Mouse (Mus musculus) cerebellum, adult 2 months (tissue): ENCODE results near the gene Vmn1r220. TPM values are rescaled to one million over a fixed set of nuclear protein-coding genes. Genes with fewer than 3 reads are reported as not detected.

Experiments used
- DNase-seq, 2 experiments: peaks; one replicate each; pipeline ENCODE4 v3.0.0; 2021
- H3K27ac ChIP-seq: fragments of 200-500 bp; 2 replicates; pipeline ENCODE4 v1.5.1; 2012; ENCODE audit warnings: low read length, control low read depth, inconsistent platforms; ENCODE audit not compliant: insufficient read depth
- H3K27me3 ChIP-seq: fragments of 200-500 bp; 2 replicates; pipeline ENCODE4 v1.6.1; 2012; ENCODE audit warnings: inconsistent platforms, mild to moderate bottlenecking, low read length, moderate library complexity; ENCODE audit not compliant: control insufficient read depth, insufficient read depth
- H3K4me1 ChIP-seq: fragments of 200-500 bp; 2 replicates; pipeline ENCODE4 v1.6.1; 2011; ENCODE audit warnings: low read length; ENCODE audit not compliant: control insufficient read depth, insufficient read depth
- H3K4me3 ChIP-seq: fragments of 200-500 bp; replicated peaks from 2 replicates; pipeline ENCODE3; 2011; ENCODE audit warnings: mild to moderate bottlenecking, low read depth, low read length, control low read depth; ENCODE audit not compliant: insufficient read depth
- CTCF ChIP-seq: fragments of 200-500 bp; IDR thresholded peaks from 2 replicates; pipeline ENCODE4 v1.5.1; 2011; ENCODE audit warnings: low read depth, mild to moderate bottlenecking, control low read depth, low read length, moderate library complexity, borderline replicate concordance; ENCODE audit not compliant: insufficient read depth
- POLR2A ChIP-seq: fragments of 200-500 bp; IDR thresholded peaks from 2 replicates; pipeline ENCODE4 v1.6.1; 2011; ENCODE audit warnings: low read length, control low read depth, borderline replicate concordance; ENCODE audit not compliant: insufficient read depth
- WGBS: fragments of 180-500 bp; shearing (Covaris S2); methylation state at CpG from one replicate; pipeline ENCODE4 v1.1.7; 2018; 5-methylcytosine and 5-hydroxymethylcytosine counted together
- polyA plus RNA-seq: library from polyadenylated mRNA; depleted of rRNA; stranded (reverse); fragments of >200 nt; gene quantifications from 2 replicates; pipeline ENCODE4 v1.2.3, GENCODE M21; 2012; rRNA removed

Vmn1r220 gene
- polyA plus RNA-seq, 1 experiment: not detected

GRCm38 (mm10) chr13:23133099-23133498, 54.7 kb downstream of the Vmn1r220 start, which contains the start of gene Vmn1r218:
Gene Vmn1r218, plus strand, starts transcription at chr13:23133155.
- Histone ChIP-seq H3K4me3 (no peak within 1 kb of the TSS), H3K4me1 (no peaks in the 10 kb centered on the region), H3K27me3 (no peaks in the 10 kb centered on the region), H3K27ac (no peak within 1 kb of the TSS)
- WGBS: 60% methylated on average over 3 of the region's 3 CpGs
- DNase-seq: no peak
- TF ChIP-seq CTCF (no peak), POLR2A (no peak)

Other genes with a start within 250 kb of the Vmn1r220 start
- gene Vmn1r213, start 180.3 kb downstream of the Vmn1r220 start, polyA plus RNA-seq: not detected in 2 replicates
- not detected in 2 replicates for gene Vmn1r214, start 157.6 kb downstream of the Vmn1r220 start, polyA plus RNA-seq
- gene Vmn1r215, start 120.0 kb downstream of the Vmn1r220 start, polyA plus RNA-seq: not detected in 2 replicates
- gene Vmn1r217, start 69.7 kb downstream of the Vmn1r220 start, polyA plus RNA-seq: not detected in 2 replicates
- gene Vmn1r218, start 54.8 kb downstream of the Vmn1r220 start, polyA plus RNA-seq: not detected in 2 replicates
- gene Vmn1r219, start 28.7 kb downstream of the Vmn1r220 start, polyA plus RNA-seq: not detected in 2 replicates
- not detected in 2 replicates for gene Vmn1r221, start 26.2 kb upstream of the Vmn1r220 start, polyA plus RNA-seq
- gene Vmn1r222, start 48.0 kb upstream of the Vmn1r220 start, polyA plus RNA-seq: not detected in 2 replicates
- gene Vmn1r223, start 59.2 kb upstream of the Vmn1r220 start, polyA plus RNA-seq: not detected in 2 replicates
- 14.6 and 16.0 TPM in 2 replicates for gene Zfp322a, start 181.2 kb upstream of the Vmn1r220 start, polyA plus RNA-seq
- gene Abt1, start 235.9 kb upstream of the Vmn1r220 start, polyA plus RNA-seq: 9.8 and 10.7 TPM in 2 replicates